Mouse (Mus musculus): ENCODE data around the gene Dppa2.
"Not testable (repeated sequence)": the region's sequence is repeated elsewhere in the genome, so short reads cannot be mapped to it uniquely, and the experiment has no call there.

Dppa2 gene

DNA sequence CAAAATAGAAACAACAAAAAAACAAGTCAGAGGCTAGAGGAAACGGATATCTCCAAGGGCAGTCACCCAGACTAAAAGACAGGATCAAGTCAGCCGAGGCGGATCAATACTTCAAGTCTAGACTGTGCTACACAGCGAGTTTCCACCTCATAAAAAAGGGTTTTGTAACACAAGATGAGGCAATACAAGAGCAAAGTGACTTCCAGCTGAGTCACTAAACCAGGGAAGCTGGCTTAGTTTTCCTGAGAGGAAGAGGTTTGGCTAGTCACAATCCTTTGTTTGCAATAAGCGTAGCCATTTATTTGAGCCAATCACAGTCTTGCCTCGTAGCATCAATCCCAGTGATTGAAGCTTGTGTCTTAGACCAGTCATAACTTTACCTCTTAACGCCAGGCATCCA is at the start of gene Dppa2:
Dppa2 (plus strand) TSS at position 400 of the 400 bp plus-strand sequence.
- no peak for DNase-seq (ENCODE audit: extremely low read depth, low read depth)

DNA sequence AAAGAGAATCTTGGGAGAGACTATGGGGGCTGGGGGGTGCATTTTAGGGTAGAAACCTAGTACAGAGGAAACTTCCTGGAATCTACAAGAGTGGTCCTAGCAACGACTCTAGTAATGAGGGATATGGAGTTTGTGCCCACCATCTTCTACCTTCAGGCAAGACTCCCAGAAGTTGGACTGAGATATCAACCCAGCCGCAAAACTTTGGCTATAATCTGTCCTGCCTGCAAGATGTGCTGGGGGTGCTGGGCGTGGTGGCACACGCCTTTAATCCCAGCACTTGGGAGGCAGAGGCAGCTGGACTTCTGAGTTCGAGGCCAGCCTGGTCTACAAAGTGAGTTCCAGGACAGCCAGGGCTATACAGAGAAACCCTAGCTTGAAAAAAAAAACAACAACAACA is 49.1 kb upstream of the Dppa2 start:
- no peak for DNase-seq (ENCODE audit: extremely low read depth, low read depth)

DNA sequence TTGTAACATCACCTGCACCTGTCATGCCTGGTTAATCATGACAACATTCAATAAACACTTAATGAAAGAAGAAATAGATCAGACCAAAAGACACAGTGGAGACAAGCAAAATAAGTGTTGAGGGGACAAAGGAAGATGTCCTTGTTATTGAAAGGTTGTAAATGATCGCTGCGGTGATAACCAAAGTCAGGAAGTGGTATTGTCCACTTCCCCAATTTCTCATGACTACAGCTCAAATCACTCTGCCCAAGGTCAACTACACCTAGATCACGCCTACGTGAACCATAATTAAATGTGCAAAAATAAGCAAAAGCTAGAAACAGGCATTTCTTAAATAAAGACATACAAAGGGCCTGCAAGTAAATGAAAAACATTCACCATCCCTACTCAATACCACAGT is 44.2 kb upstream of the Dppa2 start:
- no peak for DNase-seq (ENCODE audit: extremely low read depth, low read depth)

DNA sequence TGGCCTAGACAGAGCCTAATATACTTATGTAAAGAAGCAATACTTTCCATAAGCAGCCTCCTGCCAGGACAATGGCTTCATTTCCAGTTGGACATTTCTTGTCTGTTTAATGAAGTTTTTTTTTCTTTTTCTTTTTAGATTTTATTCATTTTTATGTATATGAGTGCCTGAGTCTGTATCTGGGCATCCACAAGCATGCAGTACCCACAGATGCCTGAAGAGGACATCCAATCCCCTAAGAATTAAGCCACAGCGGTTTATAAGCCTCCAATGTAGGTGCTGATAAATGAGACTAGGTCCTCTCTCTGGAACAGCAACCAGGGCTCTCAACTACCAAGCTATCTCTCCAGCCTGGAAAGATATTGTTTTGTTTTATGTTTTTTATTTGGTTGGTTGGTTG is 40.8 kb upstream of the Dppa2 start:
- DNase-seq (ENCODE audit: extremely low read depth, low read depth): no peak

DNA sequence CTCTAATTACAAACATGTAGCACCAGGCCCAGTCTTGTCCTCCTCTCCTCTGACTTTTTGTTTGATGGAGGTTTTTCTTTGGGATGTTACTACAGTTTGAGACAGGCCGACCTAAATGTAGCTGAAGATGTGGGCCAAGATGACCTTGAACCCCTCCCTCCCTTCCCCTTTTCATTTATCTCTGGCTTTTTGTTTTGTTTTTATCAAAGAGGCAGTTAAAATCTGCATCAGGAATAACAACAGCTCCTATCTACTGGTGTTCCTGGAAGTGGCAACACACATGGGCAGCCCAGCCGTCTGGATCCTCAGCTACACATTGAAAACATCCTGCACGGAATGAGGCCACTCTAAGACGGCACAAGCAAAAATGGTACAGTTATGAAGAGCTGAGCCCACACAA is 37.9 kb upstream of the Dppa2 start:
- DNase-seq (ENCODE audit: extremely low read depth, low read depth): no peak

DNA sequence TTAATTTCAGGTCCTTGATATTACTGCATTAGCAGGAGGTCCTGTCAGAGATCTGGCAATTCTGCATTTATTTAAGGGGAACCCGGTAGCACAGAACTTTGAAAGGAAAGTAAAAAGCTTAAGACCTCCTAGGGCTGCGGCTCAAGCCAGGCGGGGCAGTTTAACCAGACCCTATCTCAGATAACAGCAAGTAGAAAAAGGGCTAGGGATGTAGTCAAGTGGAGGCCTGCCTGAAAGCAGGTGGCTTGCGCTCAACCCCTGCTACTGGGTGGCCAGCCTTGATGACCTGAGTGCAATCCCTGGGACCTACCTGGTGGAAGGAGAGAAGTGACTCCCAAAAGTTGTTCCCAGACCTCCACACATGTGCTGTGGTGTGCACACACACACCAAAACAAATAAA is 26.8 kb upstream of the Dppa2 start:
- no peak for DNase-seq (ENCODE audit: extremely low read depth, low read depth)

DNA sequence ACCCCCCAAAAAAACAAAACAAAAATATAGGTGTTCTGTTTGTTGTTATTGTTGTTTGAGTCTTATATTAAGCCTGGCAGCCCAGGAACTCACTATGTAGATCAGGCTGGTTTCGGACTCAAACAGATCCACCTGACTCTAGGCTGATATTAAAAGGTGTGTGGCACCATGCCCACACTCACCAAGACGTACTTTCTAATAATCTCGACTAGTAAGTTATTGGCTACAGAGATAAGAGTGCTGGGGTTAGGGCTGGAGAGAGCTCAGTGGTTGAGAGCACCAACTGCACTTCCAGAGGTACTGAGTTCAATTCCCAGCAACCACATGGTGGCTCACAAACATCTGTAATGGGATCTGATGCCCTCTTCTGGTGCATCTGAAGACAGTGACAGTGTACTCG is 22.8 kb upstream of the Dppa2 start:
- no peak for DNase-seq (ENCODE audit: extremely low read depth, low read depth)

DNA sequence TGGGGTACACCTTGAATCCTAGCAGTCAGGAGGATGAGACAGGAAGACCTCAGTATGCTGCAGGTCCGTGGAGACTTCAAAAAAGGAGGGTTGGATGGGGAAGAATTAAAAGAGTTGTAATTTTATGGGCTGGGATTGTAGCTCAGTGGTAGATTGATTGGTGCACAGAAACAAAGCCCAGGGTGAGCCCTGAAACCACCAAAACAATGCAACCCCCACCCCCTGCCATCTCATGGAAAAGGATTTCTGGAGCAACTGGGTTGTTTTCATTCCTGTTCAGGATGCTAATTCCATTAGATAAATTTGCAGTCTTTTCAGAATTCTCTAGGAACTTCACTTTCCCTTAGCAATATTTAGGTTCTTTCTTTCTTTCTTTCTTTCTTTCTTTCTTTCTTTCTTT is 20.9 kb upstream of the Dppa2 start:
- no peak for DNase-seq (ENCODE audit: extremely low read depth, low read depth)

DNA sequence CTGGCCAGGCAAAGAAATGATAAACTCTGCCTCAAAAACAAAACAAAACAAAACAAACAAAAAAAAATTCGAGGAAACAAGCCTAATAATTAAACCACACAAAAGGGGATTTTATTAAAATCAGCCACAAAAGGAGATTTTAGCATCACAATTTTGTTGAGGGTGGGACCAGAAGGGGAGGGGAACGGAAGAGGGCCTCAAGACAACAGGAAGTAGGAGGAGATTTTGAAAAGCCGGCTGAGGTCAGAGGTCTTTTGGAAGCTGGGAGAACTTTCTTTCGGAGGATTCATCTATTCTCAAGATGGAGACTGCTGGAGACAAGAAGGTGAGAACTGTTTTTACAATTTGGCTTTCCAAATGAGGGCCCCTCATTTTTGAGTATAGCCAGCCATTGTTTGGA is 20.2 kb upstream of the Dppa2 start, which contains the start of gene Dppa4:
Dppa4 (plus strand) TSS at position 217 of the 400 bp plus-strand sequence.
- DNase-seq (ENCODE audit: extremely low read depth, low read depth): no peak

DNA sequence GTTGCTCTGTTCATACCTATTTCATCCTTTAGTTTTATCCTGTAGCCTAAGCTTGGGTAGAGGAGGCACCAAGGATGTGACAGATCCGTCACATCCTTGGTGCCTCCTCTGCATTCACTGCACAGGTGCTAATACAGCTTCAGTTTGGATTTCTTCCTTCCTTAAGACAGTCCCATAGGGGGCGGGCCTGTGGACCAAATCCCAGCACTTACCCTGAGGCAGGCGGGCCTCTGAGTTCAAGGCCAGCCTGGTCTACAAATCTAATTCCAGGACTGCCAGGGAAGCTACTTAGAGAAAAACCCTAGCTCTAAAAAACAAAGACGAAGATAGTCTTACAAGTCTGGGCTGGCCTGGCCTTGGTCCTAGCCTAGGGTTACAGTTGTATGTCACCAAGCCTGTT is 18.2 kb upstream of the Dppa2 start:
- no peak for DNase-seq (ENCODE audit: extremely low read depth, low read depth)

DNA sequence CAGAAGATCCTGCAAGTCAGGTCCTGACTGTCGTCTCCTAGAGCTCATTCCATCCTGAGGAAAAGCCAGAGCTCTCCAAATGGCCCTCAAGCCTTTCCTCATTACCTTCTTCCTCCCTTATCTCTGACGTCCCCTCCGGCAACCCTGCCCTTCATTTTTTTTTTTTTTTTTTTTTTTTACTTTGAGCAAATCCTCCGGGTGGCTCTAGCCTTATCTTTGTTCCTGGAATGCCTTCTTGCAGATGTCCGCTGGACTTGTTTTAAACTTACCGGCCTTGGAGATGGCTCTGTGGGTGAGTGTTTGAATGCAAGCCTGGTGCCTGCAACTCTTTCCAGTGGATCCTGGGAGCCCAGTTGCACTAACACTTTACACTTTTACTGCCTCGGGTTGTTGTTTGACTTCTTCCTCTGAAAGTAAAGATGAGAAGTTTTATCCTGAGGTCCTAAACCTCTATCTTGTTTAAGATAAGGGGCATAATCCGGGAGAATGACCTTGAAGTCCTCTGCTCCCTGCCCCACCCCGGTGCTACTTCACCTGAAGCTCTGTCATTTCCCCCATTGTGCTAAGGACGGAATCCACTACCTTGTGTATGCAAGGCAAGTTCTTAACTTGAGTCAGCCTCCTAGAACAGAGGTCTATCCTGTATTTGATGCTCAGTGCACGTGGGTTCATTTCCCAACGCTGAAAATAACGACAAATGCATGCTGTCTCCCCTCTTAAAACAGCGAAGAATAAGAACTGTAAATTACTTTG is 6.1 kb upstream of the Dppa2 start:
- no peak for DNase-seq (ENCODE audit: extremely low read depth, low read depth)

DNA sequence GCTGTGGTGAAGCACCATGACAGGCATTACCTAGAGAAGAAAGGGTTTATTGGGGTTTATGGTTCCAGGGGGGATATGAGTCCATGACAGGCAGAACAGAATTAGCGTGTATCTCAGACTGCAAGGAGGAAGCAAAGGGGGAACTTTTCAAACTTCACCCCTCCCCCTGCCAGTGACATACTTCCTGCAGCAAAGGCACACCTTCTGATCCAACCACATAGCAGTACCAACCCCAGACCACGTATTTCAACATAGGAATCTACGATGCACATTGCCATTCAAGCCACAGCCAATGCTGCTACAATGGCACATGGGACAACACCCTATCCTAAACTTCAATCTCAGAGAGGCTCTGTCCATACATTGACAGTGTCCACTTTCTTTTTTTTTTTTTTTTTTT is 3.8 kb upstream of the Dppa2 start:
- no peak for DNase-seq (ENCODE audit: extremely low read depth, low read depth)

DNA sequence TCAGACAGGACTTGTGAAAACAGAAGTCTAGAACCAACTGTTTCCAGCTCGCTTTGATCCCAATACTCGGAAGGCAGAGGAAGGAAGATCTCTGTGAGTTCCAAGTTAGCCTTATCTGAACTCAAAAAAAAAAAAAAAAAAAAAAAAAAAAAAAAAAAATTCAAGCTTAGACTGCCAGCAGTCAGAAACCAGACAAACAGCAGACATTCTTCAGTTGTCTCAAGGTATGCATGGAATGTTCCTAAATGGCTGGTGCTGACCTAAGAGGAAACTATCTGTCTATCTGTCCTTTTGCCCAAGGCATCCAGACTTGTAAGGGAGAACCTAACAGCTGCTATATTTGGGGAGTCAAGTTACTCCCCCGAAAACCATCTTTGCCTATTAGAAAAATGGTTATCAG is 275 bp downstream of the Dppa2 start:
- no peak for DNase-seq (ENCODE audit: extremely low read depth, low read depth)

DNA sequence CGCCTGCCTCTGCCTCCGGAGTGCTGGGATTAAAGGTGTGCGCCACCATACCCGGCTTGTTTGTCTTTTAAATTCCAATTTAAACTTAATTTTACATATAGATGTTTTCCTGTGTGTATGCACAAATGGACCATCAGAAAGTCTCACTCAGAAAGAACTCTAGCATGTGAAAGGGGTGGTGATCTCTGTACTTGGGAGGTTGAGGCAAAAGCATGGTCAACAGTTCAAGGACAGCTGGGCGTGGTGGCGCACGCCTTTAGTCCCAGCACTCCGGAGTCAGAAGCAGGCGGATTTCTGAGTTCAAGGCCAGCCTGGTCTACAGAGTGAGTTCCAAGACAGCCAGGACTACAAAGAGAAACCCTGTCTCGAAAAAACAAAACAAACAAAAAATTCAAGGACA is 5.2 kb downstream of the Dppa2 start:
- DNase-seq (ENCODE audit: extremely low read depth, low read depth): not testable (repeated sequence)

DNA sequence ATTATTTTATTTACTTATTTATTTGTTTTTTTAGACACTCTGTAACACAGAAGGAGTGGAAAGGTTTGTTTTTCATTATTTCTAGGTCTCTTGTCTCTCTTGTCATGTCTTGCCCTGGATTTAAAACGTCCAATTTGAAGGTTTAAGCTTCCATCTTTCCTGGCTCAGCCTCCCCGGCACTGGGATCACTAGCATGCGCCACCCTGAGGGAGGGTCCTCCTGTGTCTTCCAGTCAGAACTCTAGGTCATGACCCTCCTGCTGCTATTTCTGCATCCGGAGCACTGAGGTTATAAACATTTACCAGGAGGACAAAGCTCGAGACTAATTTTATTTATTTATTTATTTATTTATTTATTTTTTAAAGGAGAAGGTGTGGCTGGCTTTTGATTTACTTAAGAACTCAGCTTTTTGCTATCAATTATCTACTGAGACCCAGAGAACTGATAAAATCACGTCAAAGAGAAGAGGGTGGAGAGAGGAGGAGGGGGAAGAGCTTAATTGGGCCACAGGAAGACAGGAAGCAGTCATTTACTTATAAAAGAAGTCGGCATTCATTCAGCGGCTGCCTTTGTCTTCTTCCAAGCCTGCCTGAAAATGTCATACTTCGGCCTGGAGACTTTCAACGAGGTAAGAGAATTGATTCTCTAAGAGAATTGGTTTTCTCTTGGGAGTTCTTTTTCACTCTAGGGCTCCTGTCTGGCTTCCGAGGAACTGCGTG is 6.4 kb downstream of the Dppa2 start:
- DNase-seq (ENCODE audit: extremely low read depth, low read depth): no peak

DNA sequence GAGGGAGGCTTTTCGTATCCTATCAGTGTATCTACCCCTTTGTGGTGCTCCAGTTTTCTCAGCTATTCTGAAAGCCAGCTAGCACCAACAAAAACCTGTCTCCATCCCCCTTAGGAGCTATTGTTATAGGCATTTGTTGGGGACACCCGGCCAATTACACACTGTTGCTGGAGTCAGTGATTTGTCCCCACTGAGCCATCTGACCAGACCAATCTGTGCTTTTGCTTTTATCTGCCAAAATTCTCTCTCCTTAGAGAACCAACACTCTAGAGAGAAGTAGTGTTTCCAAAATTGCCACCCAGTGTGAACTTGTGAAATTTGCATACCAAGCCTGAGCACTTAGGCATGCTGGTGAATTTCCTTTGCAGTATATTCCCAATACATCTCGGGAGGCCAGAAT is 11.6 kb downstream of the Dppa2 start:
- DNase-seq (ENCODE audit: extremely low read depth, low read depth): no peak

DNA sequence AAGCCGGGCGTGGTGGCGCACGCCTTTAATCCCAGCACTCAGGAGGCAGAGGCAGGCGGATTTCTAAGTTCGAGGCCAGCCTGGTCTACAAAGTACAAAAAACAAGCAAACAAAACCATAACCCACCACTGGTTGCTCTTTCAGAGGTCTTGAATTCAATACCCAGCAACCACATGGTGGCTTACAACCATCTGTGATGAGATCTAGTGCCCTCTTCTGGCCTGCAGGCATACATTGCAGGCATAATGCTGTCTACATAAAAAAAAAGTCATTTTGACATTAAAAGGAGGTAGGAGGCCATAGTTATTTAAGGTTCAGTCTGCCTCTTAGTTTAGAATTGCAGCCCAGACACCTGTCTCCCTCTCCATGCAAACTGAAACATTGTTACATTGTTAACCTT is 17.1 kb downstream of the Dppa2 start:
- DNase-seq (ENCODE audit: extremely low read depth, low read depth): no peak

DNA sequence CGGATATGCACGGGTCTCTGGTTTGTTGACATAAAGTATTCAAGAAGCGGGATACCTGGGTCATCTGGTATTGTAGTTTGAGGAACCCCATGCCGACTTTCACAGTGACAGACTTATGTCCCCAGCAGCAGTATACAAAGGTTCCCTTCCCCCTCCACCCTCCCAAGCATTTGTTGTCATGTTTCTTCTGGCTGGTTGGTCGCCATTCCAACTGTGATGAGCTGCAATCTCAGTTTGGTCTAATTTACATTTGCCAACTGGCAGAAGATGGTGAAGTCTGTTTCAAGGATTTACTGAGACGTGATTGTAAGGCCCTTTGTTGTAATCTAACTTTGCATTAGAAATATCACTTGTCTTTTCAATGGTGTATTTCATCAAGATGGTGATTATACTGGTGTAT is 19.4 kb downstream of the Dppa2 start:
- no peak for DNase-seq (ENCODE audit: extremely low read depth, low read depth)

DNA sequence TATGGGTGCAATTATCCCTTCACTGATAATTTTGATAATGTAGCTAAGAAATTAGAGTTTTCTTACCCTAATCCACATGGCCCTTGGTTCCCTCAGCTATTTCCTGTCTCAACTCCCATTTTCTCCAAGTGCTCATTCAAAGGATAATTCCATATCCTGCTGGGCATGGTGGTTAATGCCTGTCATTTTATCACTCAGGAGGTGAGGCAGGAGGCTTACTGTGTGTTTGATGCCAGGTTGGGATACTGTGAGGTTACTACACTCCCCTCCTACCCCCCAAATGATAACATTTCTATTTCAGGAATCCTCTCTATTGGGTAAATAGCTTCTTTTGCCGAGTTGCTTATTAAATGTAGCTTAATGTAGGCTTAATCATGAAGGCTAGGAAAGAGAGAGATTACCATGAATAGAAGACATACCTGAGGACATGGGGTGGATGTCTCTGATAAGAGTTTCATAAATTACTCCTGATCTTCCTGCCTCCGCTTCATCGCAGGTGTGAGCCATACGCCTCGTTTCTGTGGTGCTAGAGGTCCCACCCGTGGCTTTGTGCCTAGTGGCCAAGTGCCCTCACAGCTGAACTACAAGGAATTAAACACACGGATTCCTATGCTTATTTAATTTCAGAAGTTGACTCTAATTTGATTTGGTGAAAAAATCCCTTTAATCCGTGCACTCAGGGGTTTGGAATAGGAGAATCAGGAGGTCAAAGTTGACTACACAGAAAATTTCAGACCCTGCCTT is 20.1 kb downstream of the Dppa2 start:
- DNase-seq (ENCODE audit: extremely low read depth, low read depth): no peak

DNA sequence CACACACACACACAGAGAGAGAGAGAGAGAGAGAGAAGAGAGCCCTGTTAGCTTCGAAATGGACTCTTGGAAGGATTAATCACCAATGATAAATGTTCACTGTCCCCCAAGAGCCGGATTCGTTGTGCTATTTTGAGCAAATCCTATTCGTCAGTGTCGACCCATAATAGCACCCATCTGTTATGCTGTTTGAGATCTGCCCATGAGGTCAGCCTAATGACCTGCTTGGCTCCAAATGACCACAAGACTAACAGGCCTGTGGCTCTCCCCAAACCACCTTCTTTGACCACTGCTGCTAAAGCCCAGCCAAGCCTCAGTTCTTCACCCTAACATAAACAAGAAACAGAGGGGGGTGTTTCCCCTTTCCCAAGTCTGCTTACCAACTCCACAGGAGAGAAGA is 23.2 kb downstream of the Dppa2 start:
- DNase-seq (ENCODE audit: extremely low read depth, low read depth): no peak

DNA sequence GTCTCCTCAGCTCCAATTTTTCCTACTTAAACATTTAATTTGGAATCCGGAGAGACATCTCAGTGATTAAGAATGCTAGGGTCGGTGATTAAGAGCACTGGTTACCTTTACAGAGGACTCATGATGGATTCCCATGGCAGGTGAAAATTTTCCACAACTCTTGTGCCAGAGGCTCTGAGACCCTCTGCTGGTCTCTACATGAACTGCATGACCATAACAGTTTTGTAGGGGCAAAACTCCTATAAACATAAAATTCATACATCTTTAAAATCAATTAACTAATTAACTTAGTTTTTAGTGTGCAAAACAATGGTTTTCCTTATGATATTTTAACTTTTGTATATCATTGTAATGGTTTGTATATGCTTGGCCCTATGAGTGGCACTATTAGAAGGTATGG is 24.7 kb downstream of the Dppa2 start:
- no peak for DNase-seq (ENCODE audit: extremely low read depth, low read depth)

DNA sequence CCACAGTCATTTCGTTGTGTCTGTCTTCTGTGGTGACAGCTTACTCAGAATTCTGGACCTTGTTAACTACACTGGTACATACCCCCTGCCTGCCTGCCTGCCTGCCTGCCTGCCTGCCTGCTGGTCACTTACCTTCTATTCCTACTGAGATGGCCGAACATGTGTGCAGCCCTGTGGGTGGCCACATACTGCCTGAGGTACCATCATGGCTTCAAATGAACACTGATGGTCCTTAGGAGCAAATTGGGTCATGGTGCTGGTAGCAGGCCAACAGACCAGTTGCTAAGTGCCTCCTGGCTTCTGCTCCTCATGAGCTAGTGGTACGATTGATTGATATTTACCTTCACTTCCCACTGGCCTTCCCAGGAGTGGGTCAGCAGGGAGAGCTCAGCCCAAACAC is 28.1 kb downstream of the Dppa2 start:
- DNase-seq (ENCODE audit: extremely low read depth, low read depth): no peak

Measured in MEL-GATA-1-ER (cell line).